Mouse (Mus musculus) monocyte, adult 2 months (primary cell): ENCODE measurements around the gene Vmn1r32.

Experiments used
- DNase-seq, 2 experiments: peaks; one replicate each; pipeline ENCODE4 v3.0.0; 2022; ENCODE audit warnings: low spot score in 2 of 2, low read depth in 1 of 2

Gene Vmn1r32

DNA sequence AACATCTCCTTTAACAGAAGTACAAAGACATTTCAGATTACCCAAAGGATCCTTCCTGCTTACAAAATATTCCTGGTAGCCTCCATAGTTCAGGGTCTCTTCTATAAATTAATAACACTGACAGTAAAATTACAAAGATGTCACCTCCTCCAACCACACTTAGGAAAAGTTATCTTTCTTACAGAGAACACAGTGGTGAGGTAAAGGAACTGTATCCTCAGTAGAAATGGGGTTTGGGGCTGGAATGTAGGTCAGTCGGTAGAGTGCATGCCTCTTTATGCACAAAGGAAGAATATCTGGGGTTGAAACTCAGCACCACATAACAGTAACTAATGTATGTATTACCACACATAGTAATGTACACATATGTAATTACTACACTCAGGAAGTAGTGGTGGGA is at the start of gene Vmn1r32:
Gene Vmn1r32, minus strand, starts transcription at position 101 of the 400 bp plus-strand sequence.
- no peak for DNase-seq

DNA sequence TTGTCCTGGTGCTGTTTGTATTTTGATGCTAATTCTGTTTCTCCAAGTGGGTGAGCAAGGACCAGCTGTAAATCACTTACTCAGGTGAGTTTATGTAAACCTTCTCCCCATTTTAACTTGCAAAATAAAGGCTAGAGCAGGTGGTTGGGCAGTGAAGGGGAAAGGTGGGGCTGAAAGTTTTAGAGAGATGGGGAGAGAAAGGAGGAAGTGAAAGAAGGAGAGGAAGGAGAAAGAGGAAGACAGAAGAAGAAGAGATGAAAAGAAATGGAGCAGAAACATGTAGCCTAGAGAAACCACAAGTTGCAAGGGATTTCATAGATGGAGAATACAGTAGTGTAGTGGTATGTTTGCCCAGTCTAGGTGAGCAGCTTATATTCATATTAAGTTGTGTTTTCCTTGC is 35.9 kb upstream of the Vmn1r32 start:
- DNase-seq = no peak

DNA sequence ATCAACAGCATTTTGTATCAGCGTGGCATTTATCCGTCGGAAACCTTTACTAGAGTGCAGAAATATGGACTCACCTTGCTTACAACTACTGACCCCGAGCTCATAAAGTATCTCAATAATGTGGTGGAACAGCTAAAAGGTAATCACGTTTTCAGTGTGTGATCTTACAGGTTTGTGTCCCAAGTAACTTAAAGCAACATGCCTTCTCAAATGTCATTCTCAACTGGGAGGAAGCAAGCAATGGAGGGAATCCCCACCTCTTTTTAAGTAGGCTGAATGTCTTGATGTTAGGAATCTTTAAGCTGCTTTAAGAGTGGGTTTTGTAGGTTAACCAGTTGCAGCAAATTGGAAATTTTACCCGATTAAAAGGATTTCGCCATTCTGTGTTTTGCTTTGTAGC is 23.9 kb downstream of the Vmn1r32 start:
- no peak for DNase-seq

DNA sequence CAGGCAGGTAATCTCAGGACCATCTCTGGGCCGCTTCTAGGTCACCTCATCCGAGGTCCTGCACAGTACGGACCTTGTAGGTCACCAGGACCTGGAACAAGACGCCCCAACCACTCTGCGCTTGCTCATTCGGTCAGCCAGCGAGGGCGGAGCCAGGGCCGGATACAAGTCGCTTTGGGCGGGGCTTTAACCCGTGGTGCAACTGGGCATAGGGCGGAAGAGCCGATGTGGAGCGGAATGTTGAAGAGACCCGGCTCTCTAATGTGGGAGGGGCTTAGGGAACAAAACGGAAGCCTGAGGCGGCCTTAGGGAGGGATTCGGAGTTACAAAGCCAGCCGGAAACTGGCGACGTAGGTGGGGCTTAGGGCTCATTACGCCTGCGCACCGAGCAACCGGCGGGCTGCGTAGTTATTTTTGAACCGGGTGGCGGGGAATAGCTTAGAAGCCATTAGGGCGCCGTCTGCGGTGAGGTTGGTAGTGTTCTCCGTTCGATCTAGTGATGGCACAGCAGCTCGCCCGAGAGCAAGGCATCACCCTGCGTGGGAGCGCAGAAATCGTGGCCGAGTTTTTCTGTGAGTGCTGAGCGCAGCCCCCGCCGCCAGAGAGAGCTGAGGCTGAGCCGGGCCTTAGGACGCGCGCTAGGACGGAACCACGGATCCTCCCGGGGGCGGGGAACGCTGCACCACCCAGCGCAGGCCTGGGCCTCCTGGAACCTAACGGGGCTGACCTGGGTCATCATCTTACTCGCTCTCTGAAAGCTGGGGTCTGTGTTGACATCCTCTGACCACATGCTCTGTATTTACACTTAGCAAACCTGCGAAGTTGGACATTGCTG is 24.7 kb downstream of the Vmn1r32 start, which contains the start of gene Mad2l1:
Gene Mad2l1, plus strand, starts transcription at position 363 of the 835 bp plus-strand sequence.
- DNase-seq = peak; percentile 94 to 95

DNA sequence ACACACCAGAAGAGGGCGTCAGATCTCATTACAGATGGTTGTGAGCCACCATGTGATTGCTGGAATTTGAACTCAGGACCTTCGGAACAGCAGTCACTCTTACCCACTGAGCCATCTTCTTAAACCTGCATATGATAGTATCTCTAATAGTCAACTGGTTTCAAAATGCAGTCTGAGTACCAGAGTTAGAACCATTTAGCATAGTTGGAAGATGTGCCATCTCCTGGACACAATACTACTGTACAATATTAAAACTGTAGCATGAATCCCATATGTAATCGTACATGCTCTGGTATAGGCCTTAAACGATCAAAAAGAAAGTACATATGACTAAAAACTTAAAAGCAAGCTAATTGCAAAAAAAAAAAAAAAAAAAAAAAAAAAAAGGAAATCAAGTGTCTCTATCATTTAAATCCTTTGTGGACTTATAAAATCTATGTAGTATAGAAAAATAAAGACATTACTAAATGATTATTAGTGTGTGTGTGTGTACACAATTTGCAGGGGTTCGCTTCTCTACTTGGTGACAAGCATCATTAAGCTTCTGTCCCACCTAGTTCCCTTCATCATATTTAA is 25.4 kb downstream of the Vmn1r32 start:
- DNase-seq = no peak

DNA sequence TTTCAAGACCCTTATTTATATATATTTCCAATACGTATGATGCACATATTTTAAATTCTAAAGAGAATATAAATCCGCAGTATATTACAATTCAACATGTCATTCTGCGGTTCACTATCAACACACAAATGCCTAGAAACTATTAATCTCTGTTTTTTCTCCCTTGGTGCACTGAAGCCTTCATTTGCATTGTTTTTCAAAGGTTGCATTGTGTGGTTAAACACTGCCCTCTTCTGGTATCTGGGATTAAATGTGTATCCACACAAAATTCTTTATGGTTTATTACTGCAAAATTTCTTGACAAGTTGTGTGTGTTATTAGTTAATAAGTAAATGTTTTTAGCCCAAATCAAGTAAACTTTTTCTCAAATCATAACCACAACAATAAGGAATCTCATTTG is 26.7 kb downstream of the Vmn1r32 start:
- DNase-seq = no peak

DNA sequence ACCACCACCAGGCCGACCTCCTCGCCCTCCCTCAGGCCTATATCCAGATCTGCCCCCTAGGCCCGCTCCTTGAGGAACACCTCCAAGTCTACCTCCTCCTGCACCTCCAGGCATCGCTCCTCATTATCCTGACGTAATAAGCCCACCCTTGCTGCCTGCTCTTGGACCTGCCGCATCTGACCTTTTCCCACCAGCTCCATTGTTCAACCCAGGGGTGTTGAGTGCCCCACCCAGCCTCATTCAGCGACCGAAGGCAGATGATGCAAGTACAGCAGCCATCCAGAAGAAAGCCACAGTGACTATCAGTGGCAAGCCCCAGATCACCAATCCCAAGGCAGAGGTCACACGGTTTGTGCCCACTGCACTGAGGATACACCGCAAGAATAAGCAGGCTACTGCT is 31.5 kb downstream of the Vmn1r32 start:
- no peak for DNase-seq

DNA sequence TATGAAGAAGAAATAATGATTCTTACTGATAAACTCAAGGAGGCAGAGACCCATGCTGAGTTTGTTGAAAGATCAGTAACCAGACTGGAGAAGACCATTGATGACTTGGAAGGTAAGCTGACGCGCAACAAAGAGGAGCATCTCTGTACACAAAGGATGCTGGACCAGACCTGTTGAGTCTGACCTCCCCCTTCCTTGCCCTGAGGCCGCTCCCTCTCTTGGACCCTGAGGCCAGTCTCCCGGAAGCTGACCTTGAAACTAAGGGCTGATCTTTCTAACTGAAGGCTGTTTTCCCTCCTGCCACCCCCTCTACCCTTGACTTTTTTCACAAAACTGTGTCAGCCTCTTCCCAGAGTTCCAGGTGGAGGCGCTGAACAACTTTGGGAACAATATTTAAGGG is 43.5 kb downstream of the Vmn1r32 start:
- DNase-seq = no peak
